In the genomic region with DNA sequence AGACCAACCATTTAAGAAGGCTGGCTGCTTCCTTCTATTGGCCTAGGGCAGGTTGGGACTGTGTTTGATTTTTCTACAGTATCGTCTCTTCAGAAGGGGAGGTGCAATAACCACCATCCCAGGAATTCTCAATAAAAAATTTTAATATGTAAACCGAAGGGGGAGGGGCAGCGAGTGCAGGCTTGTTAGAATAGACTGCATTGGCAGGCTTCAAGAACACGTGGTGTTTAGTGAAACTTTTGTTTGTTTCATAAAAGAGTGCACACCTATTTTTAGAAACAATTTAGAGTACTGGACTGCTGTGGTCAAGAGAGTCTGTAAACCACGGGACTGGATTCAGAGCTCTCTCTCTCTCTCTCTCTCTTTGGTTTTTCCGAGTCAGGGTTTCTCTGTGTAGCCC, we compare ENCODE assay signal across 19 mouse cellular contexts. TPM values are rescaled to one million over a fixed set of nuclear protein-coding genes. Genes with fewer than 3 reads are reported as not detected.
DNase-seq lines count a peak whose midpoint lies in the region; ATAC-seq and TF ChIP-seq lines count a peak whose summit lies in the region.
"Had no signal": no experiment of that assay in that cellular context is flagged by ENCODE, and none has a peak within 500 bp of the region (broad histone marks: within the 10 kb centered on the region; RNA-seq: fewer than 3 reads in every experiment).

No protein-coding gene starts in this region.

- H3K36me3 ChIP-seq in liver, adult 2 months (ENCODE audit: control insufficient read depth, insufficient read depth, low read length), result no peaks in the 10 kb centered on the region
- H3K36me3 ChIP-seq in liver, embryonic 12.5 days, result no peaks in the 10 kb centered on the region
- H3K36me3 ChIP-seq in macrophage (ENCODE audit: inconsistent target), result no peaks in the 10 kb centered on the region
- H3K36me3 ChIP-seq: embryonic facial prominence, embryonic 12.5 days; hindbrain, embryonic 13.5 days; liver, embryonic 15.5 days had no signal

- H3K4me2 ChIP-seq in liver, embryonic 12.5 days, result no peak overlapping the region
- H3K4me2 ChIP-seq: embryonic facial prominence, embryonic 12.5 days; hindbrain, embryonic 13.5 days; liver, embryonic 15.5 days had no signal

- peak; percentile 35 for DNase-seq in heart, postnatal 4 days
- DNase-seq in heart, postnatal 14 days, result no peak
- DNase-seq in liver, adult 2 months (ENCODE audit: extremely low read depth, low read depth, low spot score), result peak; percentile 90
- DNase-seq in lung, adult 18-20 months, result peak; percentile 59 to 69
- no peak for DNase-seq in layer of hippocampus, adult 9-11 months
- DNase-seq: adrenal gland, postnatal 10 days; cerebellum, adult 8-10 months; midbrain, embryonic 14.5 days; thymus, postnatal 4 days had no signal

- H3K27ac ChIP-seq in liver, adult 2 months (replicated peaks; ENCODE audit: insufficient read depth, low read depth, low read length), result peak overlapping the region; percentile 91
- H3K27ac ChIP-seq in liver, embryonic 12.5 days, result no peak overlapping the region
- H3K27ac ChIP-seq in macrophage, result peak overlapping the region; percentile 85
- H3K27ac ChIP-seq: embryonic facial prominence, embryonic 12.5 days; hindbrain, embryonic 13.5 days; liver, embryonic 15.5 days had no signal

- H3K9me3 ChIP-seq in liver, embryonic 12.5 days (replicated peaks), result no peaks in the 10 kb centered on the region
- H3K9me3 ChIP-seq: embryonic facial prominence, embryonic 12.5 days; hindbrain, embryonic 13.5 days; liver, embryonic 15.5 days had no signal

- no peak for TF ChIP-seq CTCF in liver, adult 2 months (IDR thresholded peaks at IDR 0.05; ENCODE audit: low read depth, low read length)

- no peak for TF ChIP-seq POLR2A in liver, adult 2 months (IDR thresholded peaks at IDR 0.05; ENCODE audit: extremely low read depth, insufficient read depth, low read length)

- intact Hi-C loops in heart, postnatal 14 days (cut with DNase I), result no loop called here

- peak overlapping the region; percentile 41; the same call in 1 of the 2 replicates for H3K9ac ChIP-seq in liver, adult 2 months (ENCODE audit: low read depth, low read length)
- no peak overlapping the region for H3K9ac ChIP-seq in liver, embryonic 12.5 days
- H3K9ac ChIP-seq: embryonic facial prominence, embryonic 12.5 days; hindbrain, embryonic 13.5 days; liver, embryonic 15.5 days had no signal

- H3K4me1 ChIP-seq in liver, adult 2 months (ENCODE audit: control insufficient read depth, insufficient read depth, low read length), result peaks cover 29% of the 10 kb centered on the region
- H3K4me1 ChIP-seq in liver, embryonic 12.5 days, result peaks cover 54% of the 10 kb centered on the region

- H3K4me3 ChIP-seq in liver, adult 2 months (ENCODE audit: insufficient read depth, low read depth, low read length), result no peak overlapping the region
- no peak overlapping the region for H3K4me3 ChIP-seq in liver, embryonic 12.5 days
- H3K4me3 ChIP-seq in macrophage (ENCODE audit: inconsistent target), result no peak overlapping the region
- H3K4me3 ChIP-seq: embryonic facial prominence, embryonic 12.5 days; hindbrain, embryonic 13.5 days; liver, embryonic 15.5 days had no signal

- H3K27me3 ChIP-seq in liver, adult 2 months (ENCODE audit: control insufficient read depth, insufficient read depth, low read length), result no peaks in the 10 kb centered on the region
- no peaks in the 10 kb centered on the region for H3K27me3 ChIP-seq in liver, embryonic 12.5 days (replicated peaks)
- H3K27me3 ChIP-seq: embryonic facial prominence, embryonic 12.5 days; hindbrain, embryonic 13.5 days; liver, embryonic 15.5 days had no signal

- 24% methylated on average over 6 of the region's 6 CpGs for WGBS in liver, adult 2 months
- WGBS in liver, embryonic 12.5 days (ENCODE audit: insufficient replicate concordance), result 68% methylated on average over 6 of the region's 6 CpGs
- 40% methylated on average over 6 of the region's 6 CpGs for WGBS in macrophage (ENCODE audit: missing documents)

- peaks cover 9% of the 10 kb centered on the region; the same call in 1 of the 2 replicates for H3K79me2 ChIP-seq in liver, adult 2 months (ENCODE audit: control insufficient read depth, insufficient read depth, low read length)
- H3K79me2 ChIP-seq in macrophage (ENCODE audit: inconsistent target), result peaks cover 90% of the 10 kb centered on the region

- ATAC-seq in liver, embryonic 12.5 days, result no peak
- ATAC-seq in CD4-positive, CD25-positive, alpha-beta regulatory T cell, adult 4 months, result no peak
- ATAC-seq: forebrain, embryonic 16.5 days had no signal

RNA-seq across cellular contexts. Expression of a gene that starts 8.2 kb away (rescaled TPM):
- 10 to 100 TPM; 19.2 to 19.8 TPM for total RNA-seq in heart, postnatal 4 days (2021)
- 10 to 100 TPM; 17.2 to 19.5 TPM for total RNA-seq in heart, postnatal 14 days (2021)
- 4.2 and 5.8 TPM in 2 replicates for total RNA-seq in liver, adult 2 months (2014; rRNA removed)
- polyA plus RNA-seq in liver, adult 2 months (2012; rRNA removed), result 39.3 and 43.1 TPM in 2 replicates
- 11.6 and 11.9 TPM in 2 replicates for polyA plus RNA-seq in liver, embryonic 12.5 days (2016; fragmentation: Nextera tagmentation; extraction: Ambion mirVana)
- total RNA-seq in macrophage (2018; cell fraction: chromatin; rRNA removed), result 10 to 100 TPM in 21 of 26 experiments, 1 to 10 TPM in 5; 2.8 to 40.6 (median 18.2) TPM
- 10 to 100 TPM; 18.7 to 41.9 (median 32.1) TPM for total RNA-seq in macrophage (2018; cell fraction: cytosol; rRNA removed)
- 10 to 100 TPM in 24 of 26 experiments, 1 to 10 TPM in 2; 7.3 to 39.8 (median 20.7) TPM for total RNA-seq in macrophage (2018; cell fraction: nucleus; rRNA removed)
- 17.7 to 42.0 TPM (median 35.0 TPM) in 3 replicates for polyA plus RNA-seq in macrophage (2018)
- polyA plus RNA-seq in CD4-positive, CD25-positive, alpha-beta regulatory T cell, adult 4 months (2017; shearing (Covaris generic)), result 1 to 10 TPM; 4.2 to 8.1 TPM

RNA-seq across cellular contexts. Expression of a gene that starts 23.8 kb away (rescaled TPM):
- total RNA-seq in heart, postnatal 4 days (2021), result not detected
- under 1 TPM in 1 of 2 experiments, not detected in 1; 0.93 TPM for total RNA-seq in heart, postnatal 14 days (2021)
- total RNA-seq in liver, adult 2 months (2014; rRNA removed), result not detected in 2 replicates
- polyA plus RNA-seq in liver, adult 2 months (2012; rRNA removed), result not detected in 2 replicates
- not detected in 2 replicates for polyA plus RNA-seq in liver, embryonic 12.5 days (2016; fragmentation: Nextera tagmentation; extraction: Ambion mirVana)
- total RNA-seq in macrophage (2018; cell fraction: chromatin; rRNA removed), result not detected
- not detected for total RNA-seq in macrophage (2018; cell fraction: cytosol; rRNA removed)
- not detected for total RNA-seq in macrophage (2018; cell fraction: nucleus; rRNA removed)
- polyA plus RNA-seq in macrophage (2018), result not detected in 3 replicates
- 1 to 10 TPM; 5.2 to 6.9 TPM for polyA plus RNA-seq in CD4-positive, CD25-positive, alpha-beta regulatory T cell, adult 4 months (2017; shearing (Covaris generic))
- total RNA-seq: adrenal gland, postnatal 10 days; common myeloid progenitor, adult 5-6 weeks; heart, adult 18-20 months; megakaryocyte, adult 5-6 weeks had no signal
- polyA plus RNA-seq: embryonic facial prominence, embryonic 12.5 days; forebrain, embryonic 16.5 days; liver, embryonic 15.5 days; midbrain, embryonic 14.5 days had no signal

RNA-seq across cellular contexts. Expression of a gene that starts 33.4 kb away (rescaled TPM):
- 10 to 100 TPM; 27.7 to 29.5 TPM for total RNA-seq in heart, postnatal 4 days (2021)
- 10 to 100 TPM; 16.9 to 17.3 TPM for total RNA-seq in heart, postnatal 14 days (2021)
- total RNA-seq in liver, adult 2 months (2014; rRNA removed), result 3.0 and 4.9 TPM in 2 replicates
- polyA plus RNA-seq in liver, adult 2 months (2012; rRNA removed), result 5.5 and 7.1 TPM in 2 replicates
- 28.9 and 30.6 TPM in 2 replicates for polyA plus RNA-seq in liver, embryonic 12.5 days (2016; fragmentation: Nextera tagmentation; extraction: Ambion mirVana)
- 10 to 100 TPM in 23 of 26 experiments, 1 to 10 TPM in 3; 7.2 to 82.4 (median 41.6) TPM for total RNA-seq in macrophage (2018; cell fraction: chromatin; rRNA removed)
- total RNA-seq in macrophage (2018; cell fraction: cytosol; rRNA removed), result 10 to 100 TPM in 25 of 26 experiments, 1 to 10 TPM in 1; 9.1 to 34.3 (median 22.3) TPM
- total RNA-seq in macrophage (2018; cell fraction: nucleus; rRNA removed), result 10 to 100 TPM in 25 of 26 experiments, 1 to 10 TPM in 1; 9.9 to 63.2 (median 24.7) TPM
- polyA plus RNA-seq in macrophage (2018), result 23.6 to 28.0 TPM (median 23.7 TPM) in 3 replicates
- 10 to 100 TPM; 33.1 to 51.1 TPM for polyA plus RNA-seq in CD4-positive, CD25-positive, alpha-beta regulatory T cell, adult 4 months (2017; shearing (Covaris generic))

RNA-seq across cellular contexts. Expression of a gene that starts 45.2 kb away (rescaled TPM):
- 10 to 100 TPM; 12.1 to 12.7 TPM for total RNA-seq in heart, postnatal 4 days (2021)
- 10 to 100 TPM; 10.6 to 12.1 TPM for total RNA-seq in heart, postnatal 14 days (2021)
- 2.7 and 3.4 TPM in 2 replicates for total RNA-seq in liver, adult 2 months (2014; rRNA removed)
- polyA plus RNA-seq in liver, adult 2 months (2012; rRNA removed), result 2.0 and 3.8 TPM in 2 replicates
- 28.2 and 30.3 TPM in 2 replicates for polyA plus RNA-seq in liver, embryonic 12.5 days (2016; fragmentation: Nextera tagmentation; extraction: Ambion mirVana)
- total RNA-seq in macrophage (2018; cell fraction: chromatin; rRNA removed), result 10 to 100 TPM in 22 of 26 experiments, 1 to 10 TPM in 4; 7.3 to 56.2 (median 16.3) TPM
- 1 to 10 TPM; 2.4 to 6.0 (median 3.9) TPM for total RNA-seq in macrophage (2018; cell fraction: cytosol; rRNA removed)
- total RNA-seq in macrophage (2018; cell fraction: nucleus; rRNA removed), result 10 to 100 TPM in 16 of 26 experiments, 1 to 10 TPM in 10; 5.4 to 27.9 (median 11.3) TPM
- 4.5 to 7.4 TPM (median 5.4 TPM) in 3 replicates for polyA plus RNA-seq in macrophage (2018)
- polyA plus RNA-seq in CD4-positive, CD25-positive, alpha-beta regulatory T cell, adult 4 months (2017; shearing (Covaris generic)), result 1 to 10 TPM; 3.4 to 4.3 TPM

Comparison
In these comparisons a context has a peak if more than half of its experiments do, and no peak if none do; other contexts are left out.
1. DNase-seq: peak in heart, postnatal 4 days (single experiment), liver, adult 2 months (single experiment) and lung, adult 18-20 months (2 of 2); none in heart, postnatal 14 days (0 of 2) and layer of hippocampus, adult 9-11 months (single experiment).